Mouse (Mus musculus) kidney, embryonic 14.5 days (tissue): ENCODE data around the gene Slc30a3. TPM values are rescaled to one million over a fixed set of nuclear protein-coding genes. Genes with fewer than 3 reads are reported as not detected.

Source experiments
- ATAC-seq: fragments of 200-750 bp; cut with Nextera tagmentation; 2 replicates; pipeline ENCODE4 v1.8.0; 2017; ENCODE audit warnings: moderate number of reproducible peaks, mild to moderate bottlenecking, moderate TSS enrichment, moderate library complexity; ENCODE audit not compliant: low FRiP score, low TSS enrichment
- H3K27ac ChIP-seq: fragments of 300-500 bp; sonication (generic); 2 replicates; pipeline ENCODE4 v1.5.1; 2014; ENCODE audit warnings: low read depth, mild to moderate bottlenecking, low read length, moderate library complexity, mixed read lengths
- H3K27me3 ChIP-seq: fragments of 300-500 bp; sonication (generic); 2 replicates; pipeline ENCODE4 v1.6.1; 2014; ENCODE audit warnings: mild to moderate bottlenecking, low read length; ENCODE audit not compliant: control insufficient read depth, insufficient read depth
- H3K36me3 ChIP-seq: fragments of 300-500 bp; sonication (generic); 2 replicates; pipeline ENCODE4 v1.6.1; 2014; ENCODE audit warnings: low read length, mixed read lengths; ENCODE audit not compliant: control insufficient read depth, insufficient read depth
- H3K4me1 ChIP-seq: fragments of 300-500 bp; sonication (generic); 2 replicates; pipeline ENCODE4 v1.6.1; 2014; ENCODE audit warnings: low read length, mixed read lengths; ENCODE audit not compliant: control insufficient read depth, insufficient read depth
- H3K4me2 ChIP-seq: fragments of 300-500 bp; sonication (generic); replicated peaks from 2 replicates; pipeline ENCODE4 v1.6.1; 2014; ENCODE audit warnings: low read depth, mild to moderate bottlenecking, low read length
- H3K4me3 ChIP-seq: fragments of 300-500 bp; sonication (generic); 2 replicates; pipeline ENCODE4 v1.5.1; 2014; ENCODE audit warnings: mild to moderate bottlenecking, low read length
- H3K9ac ChIP-seq: fragments of 300-500 bp; sonication (generic); 2 replicates; pipeline ENCODE4 v1.6.1; 2014; ENCODE audit warnings: low read depth, mild to moderate bottlenecking, low read length, moderate library complexity
- H3K9me3 ChIP-seq: fragments of 300-500 bp; sonication (generic); 2 replicates; pipeline ENCODE4 v1.6.1; 2016; ENCODE audit warnings: low read length; ENCODE audit not compliant: control insufficient read depth
- WGBS: fragments of 180-500 bp; shearing (Covaris S2); extraction: QIAGEN DNeasy Blood & Tissue Kit; methylation state at CpG from one replicate; pipeline ENCODE4 v1.1.7; 2014; 5-methylcytosine and 5-hydroxymethylcytosine counted together
- polyA plus RNA-seq: library from polyadenylated mRNA; unstranded; fragments of >200 nt; fragmentation: Nextera tagmentation; extraction: Ambion mirVana; gene quantifications from 2 replicates; pipeline ENCODE4 v1.2.1, GENCODE M21; 2014

The Slc30a3 gene
- polyA plus RNA-seq, 1 experiment from 2014 or later = 1.9 TPM

GRCm38 (mm10) chr5:31136730-31137424 lies 28.8 kb upstream of the Slc30a3 start:
- ATAC-seq = no peak
- peaks cover 67% of the 10 kb centered on the region for H3K27me3 ChIP-seq

DNA sequence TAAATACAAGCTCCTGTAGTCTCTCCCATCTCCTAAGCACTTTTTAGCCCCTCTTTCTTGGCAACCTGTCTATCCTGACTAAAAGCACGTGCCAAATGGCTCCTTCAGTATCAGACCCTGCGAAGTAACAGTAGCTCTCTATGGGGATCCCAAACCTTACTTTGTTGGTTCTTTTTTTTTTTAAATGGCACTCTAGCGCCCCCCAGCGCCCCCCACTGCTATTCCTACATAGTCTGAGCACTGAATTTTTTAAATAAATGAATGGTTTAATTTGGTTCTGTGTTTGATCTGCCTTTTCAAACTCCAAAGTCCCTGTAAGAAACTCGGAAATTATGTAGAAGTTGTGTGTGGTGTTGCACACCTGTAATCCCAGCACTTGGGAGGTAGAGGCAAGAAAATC lies 18.0 kb upstream of the Slc30a3 start:
- Histone ChIP-seq H3K27me3 (no peaks in the 10 kb centered on the region), H3K36me3 (no peaks in the 10 kb centered on the region), H3K27ac (no peak overlapping the region), H3K4me3 (no peak overlapping the region), H3K9me3 (no peaks in the 10 kb centered on the region), H3K4me1 (no peaks in the 10 kb centered on the region), H3K9ac (no peak overlapping the region), H3K4me2 (no peak overlapping the region)
- WGBS = 38% methylated on average over 5 of the region's 5 CpGs
- ATAC-seq = no peak

More at GRCm38 (mm10) chr5:31136730-31137424, 28.8 kb upstream of the Slc30a3 start:
- Histone ChIP-seq H3K4me1 (no peaks in the 10 kb centered on the region), H3K4me3 (peak overlapping the region; percentile 18), H3K36me3 (peaks cover 8% of the 10 kb centered on the region; the same call in 1 of the 2 replicates), H3K9ac (no peak overlapping the region), H3K27ac (no peak overlapping the region), H3K4me2 (no peak overlapping the region), H3K9me3 (no peaks in the 10 kb centered on the region)
- WGBS = 2% methylated on average over 33 of the region's 33 CpGs

- 48% methylated on average over 2 of the region's 2 CpGs for WGBS
- H3K4me3 ChIP-seq = no peak overlapping the region
These were observed 15.4 kb upstream of the Slc30a3 start for GRCm38 (mm10) chr5:31123481-31123880.

GRCm38 (mm10) chr5:31121111-31121510 lies 13.1 kb upstream of the Slc30a3 start:
- WGBS = 83% methylated on average over 8 of the region's 8 CpGs
- Histone ChIP-seq H3K27ac (no peak overlapping the region), H3K4me3 (no peak overlapping the region), H3K9me3 (no peaks in the 10 kb centered on the region), H3K27me3 (no peaks in the 10 kb centered on the region), H3K36me3 (no peaks in the 10 kb centered on the region), H3K4me2 (no peak overlapping the region), H3K9ac (no peak overlapping the region), H3K4me1 (no peaks in the 10 kb centered on the region)
- no peak for ATAC-seq

More at GRCm38 (mm10) chr5:31123481-31123880, 15.4 kb upstream of the Slc30a3 start:
- H3K9me3 ChIP-seq = no peaks in the 10 kb centered on the region
- H3K4me1 ChIP-seq = no peaks in the 10 kb centered on the region
- no peaks in the 10 kb centered on the region for H3K36me3 ChIP-seq
- H3K27me3 ChIP-seq = no peaks in the 10 kb centered on the region
- no peak overlapping the region for H3K4me2 ChIP-seq
- ATAC-seq = no peak
- no peak overlapping the region for H3K9ac ChIP-seq
- no peak overlapping the region for H3K27ac ChIP-seq

DNA sequence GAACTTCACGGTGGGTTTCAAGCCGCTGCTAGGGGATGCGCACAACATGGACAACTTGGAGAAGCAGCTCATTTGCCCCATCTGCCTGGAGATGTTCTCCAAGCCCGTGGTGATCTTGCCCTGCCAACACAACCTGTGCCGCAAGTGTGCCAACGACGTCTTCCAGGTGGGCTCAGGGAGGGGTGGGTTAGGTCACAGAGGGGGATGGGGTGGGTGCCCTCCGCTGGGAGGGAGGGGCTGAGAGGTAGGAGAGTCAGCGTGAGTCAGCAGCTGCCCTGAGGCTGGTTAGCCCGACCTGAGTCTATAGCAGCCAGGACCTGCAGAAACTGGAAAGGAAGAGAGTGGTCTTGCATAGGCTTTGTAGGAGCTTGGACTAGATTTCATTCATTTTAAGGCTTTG lies 8.9 kb upstream of the Slc30a3 start:
- no peak overlapping the region for H3K27ac ChIP-seq
- 0 out of 2 replicates have a peak, but pooled peaks cover 2% of the 10 kb centered on the region for H3K9me3 ChIP-seq
- WGBS = 34% methylated on average over 10 of the region's 10 CpGs
- H3K4me1 ChIP-seq = no peaks in the 10 kb centered on the region
- no peak overlapping the region for H3K4me2 ChIP-seq
- H3K4me3 ChIP-seq = no peak overlapping the region
- H3K9ac ChIP-seq = no peak overlapping the region
- ATAC-seq = no peak
- no peaks in the 10 kb centered on the region for H3K36me3 ChIP-seq
- no peaks in the 10 kb centered on the region for H3K27me3 ChIP-seq

DNA sequence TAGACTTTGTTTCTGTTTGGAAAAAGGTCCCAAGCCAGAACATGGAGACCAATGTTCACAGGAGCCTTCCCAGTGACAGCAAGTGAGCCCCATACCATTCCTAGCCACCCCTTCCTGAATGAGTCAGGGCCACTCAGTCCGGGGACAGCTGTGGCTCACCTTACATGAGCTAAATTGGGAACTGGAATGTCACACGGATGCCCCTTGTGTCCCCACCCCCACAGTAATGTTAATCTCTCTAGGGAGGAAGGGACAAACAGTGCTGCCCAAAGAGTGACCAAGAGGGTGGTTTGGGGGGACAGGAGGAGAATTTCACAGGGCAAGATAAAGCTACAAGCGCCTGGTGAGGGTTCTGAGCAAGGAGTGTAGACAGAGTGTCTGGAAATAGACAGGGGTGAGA lies 8.3 kb upstream of the Slc30a3 start, which contains the start of gene Trim54:
TSS of gene Trim54 (plus strand) at position 359 of the 400 bp plus-strand sequence.
- Histone ChIP-seq H3K4me3 (no peak within 1 kb of the TSS), H3K9ac (no peak within 1 kb of the TSS), H3K4me2 (no peak within 1 kb of the TSS), H3K9me3 (0 out of 2 replicates have a peak, but pooled peaks cover 2% of the 10 kb centered on the region), H3K27ac (no peak within 1 kb of the TSS), H3K36me3 (no peaks in the 10 kb centered on the region), H3K27me3 (no peaks in the 10 kb centered on the region), H3K4me1 (no peaks in the 10 kb centered on the region)
- no peak for ATAC-seq
- 25% methylated on average over 3 of the region's 3 CpGs for WGBS

GRCm38 (mm10) chr5:31110781-31111180 lies 2.7 kb upstream of the Slc30a3 start:
- H3K9me3 ChIP-seq = 0 out of 2 replicates have a peak, but pooled peaks cover 2% of the 10 kb centered on the region
- WGBS = 34% methylated on average over 7 of the region's 7 CpGs
- no peak for ATAC-seq

DNA sequence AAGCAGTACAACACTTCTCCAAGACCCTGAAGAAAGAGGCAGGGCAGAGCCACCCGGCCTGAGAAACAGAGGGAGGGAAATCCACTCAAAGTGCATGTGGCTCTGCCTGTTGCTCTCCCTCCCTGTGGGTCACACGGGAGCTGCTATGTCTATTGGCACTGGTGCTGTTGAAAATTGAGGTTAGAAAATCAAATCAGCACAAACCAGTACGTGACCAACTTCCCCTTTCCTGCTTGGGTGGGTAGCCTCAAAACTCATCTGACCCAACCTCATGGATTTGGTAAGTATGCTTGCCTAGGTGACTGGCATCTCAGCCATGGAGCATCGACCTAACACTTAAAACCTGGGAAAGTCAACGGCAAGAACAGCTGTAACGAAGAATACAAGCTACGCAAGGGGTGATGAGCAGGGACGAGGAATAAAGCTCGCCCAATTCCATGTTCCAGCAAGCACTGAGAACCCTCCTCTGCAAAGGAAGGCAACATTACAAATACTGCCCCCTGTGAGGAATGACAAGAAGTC lies 2.2 kb downstream of the Slc30a3 start, which contains the start of gene Dnajc5g:
TSS of gene Dnajc5g (plus strand) at position 472 of the 522 bp plus-strand sequence.
- H3K36me3 ChIP-seq = no peaks in the 10 kb centered on the region
- H3K27me3 ChIP-seq = no peaks in the 10 kb centered on the region
- H3K27ac ChIP-seq = no peak within 1 kb of the TSS
- no peak within 1 kb of the TSS for H3K4me3 ChIP-seq
- WGBS = 89% methylated on average over 9 of the region's 9 CpGs
- no peak within 1 kb of the TSS for H3K4me2 ChIP-seq
- H3K9me3 ChIP-seq = no peaks in the 10 kb centered on the region
- H3K4me1 ChIP-seq = no peaks in the 10 kb centered on the region
- ATAC-seq = no peak
- H3K9ac ChIP-seq = no peak within 1 kb of the TSS

More at GRCm38 (mm10) chr5:31110781-31111180, 2.7 kb upstream of the Slc30a3 start:
- Histone ChIP-seq H3K4me2 (no peak overlapping the region), H3K27ac (no peak overlapping the region), H3K36me3 (no peaks in the 10 kb centered on the region), H3K4me1 (no peaks in the 10 kb centered on the region), H3K9ac (no peak overlapping the region), H3K4me3 (no peak overlapping the region), H3K27me3 (no peaks in the 10 kb centered on the region)
